Mouse (Mus musculus) hindbrain, postnatal 0 days (tissue): ENCODE measurements around the gene Ccnc. TPM values are rescaled to one million over a fixed set of nuclear protein-coding genes. Genes with fewer than 3 reads are reported as not detected.

Source experiments
- ATAC-seq: fragments of 200-750 bp; cut with Nextera tagmentation; 2 replicates; pipeline ENCODE4 v1.8.0; 2017; ENCODE audit warnings: mild to moderate bottlenecking, moderate TSS enrichment, moderate library complexity
- DNase-seq: peaks from one replicate; pipeline ENCODE4 v3.0.0-alpha.2; 2015; ENCODE audit warnings: low spot score
- H3K27ac ChIP-seq: fragments of 300-500 bp; sonication (generic); 2 replicates; pipeline ENCODE4 v1.5.1; 2014; ENCODE audit warnings: mild to moderate bottlenecking
- H3K27me3 ChIP-seq: fragments of 300-500 bp; sonication (generic); 2 replicates; pipeline ENCODE4 v1.6.1; 2014; ENCODE audit warnings: low read length, mixed read lengths; ENCODE audit not compliant: insufficient read depth
- H3K36me3 ChIP-seq: fragments of 300-500 bp; sonication (generic); 2 replicates; pipeline ENCODE4 v1.6.1; 2014; ENCODE audit warnings: low read length, mixed read lengths; ENCODE audit not compliant: insufficient read depth
- H3K4me1 ChIP-seq: fragments of 300-500 bp; sonication (generic); 2 replicates; pipeline ENCODE4 v1.6.1; 2014; ENCODE audit warnings: antibody characterized with exemption, low read length, mixed read lengths; ENCODE audit not compliant: insufficient read depth
- H3K4me2 ChIP-seq: fragments of 300-500 bp; sonication (generic); 2 replicates; pipeline ENCODE4 v1.6.1; 2014; ENCODE audit warnings: low read depth, mild to moderate bottlenecking, low read length, moderate library complexity, mixed read lengths
- H3K4me3 ChIP-seq: fragments of 300-500 bp; sonication (generic); 2 replicates; pipeline ENCODE4 v1.5.1; 2014; ENCODE audit warnings: low read length
- H3K9ac ChIP-seq: fragments of 300-500 bp; sonication (generic); replicated peaks from 2 replicates; pipeline ENCODE4 v1.6.1; 2014; ENCODE audit warnings: mild to moderate bottlenecking, low read length, moderate library complexity, mixed read lengths
- H3K9me3 ChIP-seq: fragments of 300-500 bp; sonication (generic); 2 replicates; pipeline ENCODE4 v1.6.1; 2016; ENCODE audit warnings: low read length, mixed read lengths
- CTCF ChIP-seq: IDR thresholded peaks from 2 replicates; pipeline ENCODE4 v1.5.1; 2016; ENCODE audit warnings: antibody characterized with exemption, control low read depth, low read depth
- WGBS: fragments of 180-500 bp; shearing (Covaris S2); extraction: QIAGEN DNeasy Blood & Tissue Kit; methylation state at CpG from one replicate; pipeline ENCODE4 v1.1.7; 2014; 5-methylcytosine and 5-hydroxymethylcytosine counted together
- polyA plus RNA-seq: library from polyadenylated mRNA; unstranded; fragments of >200 nt; fragmentation: Nextera tagmentation; extraction: Ambion mirVana; gene quantifications from 2 replicates; pipeline ENCODE4 v1.2.1, GENCODE M21; 2015
- total RNA-seq: library from RNA; depleted of rRNA; stranded (reverse); fragments of >200 nt; gene quantifications from 2 replicates; pipeline ENCODE4 v1.2.3, GENCODE M21; 2014; rRNA removed

Gene Ccnc
- total and polyA plus RNA-seq, 2 experiments from 2014 or later, result 28.0 to 60.7 TPM

GRCm38 (mm10) chr4:21793631-21794030 is 66.1 kb downstream of the Ccnc start:
- Histone ChIP-seq H3K9me3 (no peaks in the 10 kb centered on the region), H3K36me3 (peaks cover 2% of the 10 kb centered on the region; the same call in 1 of the 2 replicates), H3K4me3 (no peak overlapping the region), H3K9ac (no peak overlapping the region), H3K4me2 (no peak overlapping the region), H3K4me1 (no peaks in the 10 kb centered on the region), H3K27me3 (no peaks in the 10 kb centered on the region), H3K27ac (no peak overlapping the region)
- ATAC-seq (peak; percentile 58), DNase-seq (peak; percentile 60)
- no peak for TF ChIP-seq CTCF
- 43% methylated on average over 3 of the region's 3 CpGs for WGBS

- Histone ChIP-seq H3K4me3 (no peak overlapping the region), H3K36me3 (peaks cover 37% of the 10 kb centered on the region), H3K4me2 (no peak overlapping the region), H3K27ac (no peak overlapping the region), H3K4me1 (no peaks in the 10 kb centered on the region), H3K27me3 (no peaks in the 10 kb centered on the region), H3K9ac (no peak overlapping the region), H3K9me3 (no peaks in the 10 kb centered on the region)
- ATAC-seq, result no peak
- DNase-seq, result no peak
- TF ChIP-seq CTCF, result no peak
- 100% methylated on average over 1 of the region's 1 CpGs for WGBS
Measured at GRCm38 (mm10) chr4:21801013-21801412, 73.5 kb downstream of the Ccnc start.

- no peak for DNase-seq
- H3K36me3 ChIP-seq, result peaks cover 37% of the 10 kb centered on the region
- no peaks in the 10 kb centered on the region for H3K27me3 ChIP-seq
- no peak overlapping the region for H3K27ac ChIP-seq
- no peak for TF ChIP-seq CTCF
- H3K4me1 ChIP-seq, result no peaks in the 10 kb centered on the region
- H3K4me2 ChIP-seq, result no peak overlapping the region
- H3K4me3 ChIP-seq, result no peak overlapping the region
- no peak overlapping the region for H3K9ac ChIP-seq
- no peaks in the 10 kb centered on the region for H3K9me3 ChIP-seq
- WGBS, result 92% methylated on average over 2 of the region's 2 CpGs
- no peak for ATAC-seq
Measured at GRCm38 (mm10) chr4:21801620-21802019, 74.1 kb downstream of the Ccnc start.

DNA sequence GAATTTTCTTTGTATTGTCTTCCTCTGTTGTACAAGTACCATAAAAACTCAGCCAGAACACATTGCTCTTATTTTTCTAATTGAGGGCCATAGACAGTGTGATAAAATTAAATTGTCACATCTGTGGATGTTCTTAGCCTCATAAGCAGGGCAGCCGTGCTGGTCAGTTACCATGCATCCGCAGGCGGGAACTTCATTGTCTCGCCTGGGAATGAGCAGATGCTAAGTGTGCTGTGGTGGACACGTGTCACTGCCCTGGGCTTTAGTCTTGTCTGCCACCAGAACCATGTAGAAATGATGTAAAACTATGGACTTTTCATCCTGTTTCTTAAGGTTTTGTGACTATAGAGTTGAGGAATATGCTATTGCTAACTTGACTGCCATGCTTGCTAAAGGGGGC is 79.7 kb downstream of the Ccnc start:
- ATAC-seq (0 out of 2 replicates have a peak, but pooled peaks have one; percentile 43), DNase-seq (no peak)
- 46% methylated on average over 5 of the region's 5 CpGs for WGBS

More for the DNA sequence above, 79.7 kb downstream of the Ccnc start:
- H3K4me1 ChIP-seq, result no peaks in the 10 kb centered on the region
- H3K27ac ChIP-seq, result no peak overlapping the region
- no peaks in the 10 kb centered on the region for H3K27me3 ChIP-seq
- peaks cover 19% of the 10 kb centered on the region; the same call in 1 of the 2 replicates for H3K36me3 ChIP-seq
- H3K4me2 ChIP-seq, result no peak overlapping the region
- TF ChIP-seq CTCF, result no peak
- H3K9ac ChIP-seq, result no peak overlapping the region
- no peak overlapping the region for H3K4me3 ChIP-seq
- no peaks in the 10 kb centered on the region for H3K9me3 ChIP-seq

Other genes starting within 250 kb of the Ccnc start
- gene Prdm13, start 41.7 kb upstream of the Ccnc start, total RNA-seq, result 12.4 and 14.5 TPM in 2 replicates
- gene Prdm13, start 41.7 kb upstream of the Ccnc start, polyA plus RNA-seq, result 1.3 and 1.5 TPM in 2 replicates
- 8.3 and 8.5 TPM in 2 replicates for gene Usp45, start 39.5 kb downstream of the Ccnc start, total RNA-seq
- 4.2 and 4.9 TPM in 2 replicates for gene Usp45, start 39.5 kb downstream of the Ccnc start, polyA plus RNA-seq
- gene Tstd3, start 39.5 kb downstream of the Ccnc start, total RNA-seq, result 11.4 and 16.7 TPM in 2 replicates
- 24.8 and 26.1 TPM in 2 replicates for gene Tstd3, start 39.5 kb downstream of the Ccnc start, polyA plus RNA-seq
- gene Pnisr, start 119.9 kb downstream of the Ccnc start, total RNA-seq, result 57.6 and 83.1 TPM in 2 replicates
- 145 and 160 TPM in 2 replicates for gene Pnisr, start 119.9 kb downstream of the Ccnc start, polyA plus RNA-seq
- gene Coq3, start 152.0 kb downstream of the Ccnc start, total RNA-seq, result 8.7 and 10.4 TPM in 2 replicates
- gene Coq3, start 152.0 kb downstream of the Ccnc start, polyA plus RNA-seq, result 18.1 and 19.3 TPM in 2 replicates
- 52.7 and 67.4 TPM in 2 replicates for gene Faxc, start 203.6 kb downstream of the Ccnc start, total RNA-seq
- 8.6 and 10.5 TPM in 2 replicates for gene Faxc, start 203.6 kb downstream of the Ccnc start, polyA plus RNA-seq